Mouse (Mus musculus): Measurements from ENCODE around the gene Zfp106.

Zfp106 gene

DNA sequence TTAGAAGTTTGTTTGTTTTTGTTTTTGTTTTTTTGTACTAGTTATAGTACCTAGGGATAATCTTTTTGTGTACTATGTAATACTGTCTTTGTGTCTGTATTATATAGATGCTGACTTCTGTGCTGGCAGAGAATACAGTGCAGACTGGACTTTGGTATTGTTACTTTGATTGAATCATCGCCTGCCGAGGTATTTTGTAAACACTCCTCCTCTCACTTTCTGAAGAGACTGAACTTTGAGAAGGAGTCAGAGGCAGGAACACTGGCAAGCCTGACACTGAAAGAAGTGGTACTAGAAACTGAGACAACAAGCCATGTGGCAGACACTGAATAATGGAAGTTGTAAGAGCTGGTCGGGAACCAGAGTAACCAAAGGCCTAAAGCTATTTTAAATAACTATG, 6.8 kb downstream of the Zfp106 start:
- DNase-seq (ENCODE audit: low read depth, low spot score), result no peak

DNA sequence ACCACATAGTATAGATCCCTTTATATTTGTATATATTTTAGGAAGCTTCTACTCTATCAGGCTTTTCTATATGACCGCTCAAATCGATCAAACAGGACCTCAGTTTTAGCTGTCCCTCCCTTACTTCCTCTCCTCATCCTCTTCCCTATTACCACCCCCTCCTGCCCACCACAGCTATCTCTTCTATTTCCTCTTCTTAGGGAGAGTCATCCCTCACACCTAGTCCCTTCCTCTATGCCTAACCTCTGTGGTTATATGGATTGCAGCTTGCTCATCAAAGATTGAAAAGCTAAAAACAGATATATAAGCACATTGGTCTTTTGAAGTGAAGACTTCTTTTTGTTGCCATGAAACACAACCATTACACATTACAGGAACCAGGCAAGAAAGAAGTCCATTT, 18.9 kb downstream of the Zfp106 start:
- no peak for DNase-seq (ENCODE audit: low read depth, low spot score)

DNA sequence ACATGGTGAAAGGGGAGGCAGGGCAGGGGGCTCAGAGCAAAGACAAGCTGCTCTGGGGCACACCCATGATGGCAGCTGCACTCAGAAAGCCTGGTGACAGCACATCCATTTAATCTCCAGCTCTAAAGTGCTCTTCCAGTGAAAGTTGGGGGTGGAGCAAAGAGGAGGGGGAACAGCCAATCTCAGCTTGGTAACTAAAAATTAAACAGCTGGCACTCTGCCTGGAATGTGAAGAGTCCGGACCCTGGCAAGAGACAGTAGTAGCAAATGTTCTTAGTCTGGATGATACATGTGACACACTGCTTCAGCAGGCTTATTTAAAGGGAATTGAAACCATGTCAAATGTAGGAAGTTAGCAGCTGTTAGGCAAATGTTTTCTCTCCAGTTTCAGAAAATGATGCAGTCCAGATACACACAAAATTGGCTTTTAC, 23.9 kb downstream of the Zfp106 start:
- peak; percentile 55 for DNase-seq (ENCODE audit: low read depth, low spot score)

DNA sequence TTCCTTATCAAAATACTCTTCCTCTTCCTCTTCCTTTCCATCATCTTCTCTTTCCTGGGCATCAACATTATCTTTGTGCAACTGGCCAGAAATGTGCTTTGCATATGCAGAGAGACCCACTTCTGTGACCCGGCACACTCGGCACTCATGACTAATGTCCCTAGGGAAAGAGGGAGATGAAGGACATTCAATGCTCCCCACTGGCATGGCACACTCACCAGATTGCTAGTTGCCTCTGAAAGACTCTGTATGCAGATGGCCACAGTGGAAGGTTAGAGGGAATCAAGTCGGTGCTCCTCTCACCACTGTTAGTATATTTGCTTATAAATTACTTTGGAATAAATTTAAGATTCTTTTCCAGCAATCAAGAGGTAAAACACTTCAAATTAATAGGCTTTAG, 24.3 kb downstream of the Zfp106 start:
- DNase-seq (ENCODE audit: low read depth, low spot score), result no peak

DNA sequence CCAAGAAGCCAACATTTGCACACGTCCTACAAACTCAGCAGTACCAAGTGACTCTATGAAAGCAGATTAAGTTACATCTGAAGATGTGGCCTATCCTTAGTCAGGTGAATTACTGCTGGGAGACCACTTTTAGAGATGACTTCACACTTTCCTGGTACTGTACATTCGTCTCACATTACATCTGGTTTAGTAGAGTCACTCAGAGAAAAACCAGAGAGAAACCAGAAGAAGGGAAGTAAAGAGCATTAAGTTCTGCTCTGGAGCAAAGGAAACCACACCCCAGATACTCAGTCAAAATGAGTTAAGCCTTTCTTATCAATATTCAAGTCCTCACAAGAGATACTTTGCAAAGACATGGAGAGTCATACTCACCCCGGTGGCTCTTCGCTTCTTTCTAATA, 32.4 kb downstream of the Zfp106 start:
- no peak for DNase-seq (ENCODE audit: low read depth, low spot score)

DNA sequence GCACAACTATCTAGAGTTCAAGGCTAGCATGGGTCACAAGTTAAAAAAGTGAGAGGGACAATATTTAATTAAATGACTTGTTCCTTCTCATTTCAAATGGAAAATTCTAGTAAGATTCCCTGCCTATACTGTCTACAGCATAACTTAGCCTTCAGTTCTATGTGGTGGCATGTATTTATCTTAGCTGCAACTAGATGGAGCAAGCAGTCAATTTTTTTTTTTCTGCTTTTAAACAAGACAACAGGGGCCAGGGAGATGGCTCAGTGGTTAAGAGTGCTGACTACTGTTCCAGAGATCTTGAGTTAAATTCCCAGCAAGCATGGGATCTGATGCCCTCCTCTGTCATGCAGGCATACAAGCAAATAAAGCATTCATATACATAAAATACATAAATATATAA, 34.1 kb downstream of the Zfp106 start:
- no peak for DNase-seq (ENCODE audit: low read depth, low spot score)

DNA sequence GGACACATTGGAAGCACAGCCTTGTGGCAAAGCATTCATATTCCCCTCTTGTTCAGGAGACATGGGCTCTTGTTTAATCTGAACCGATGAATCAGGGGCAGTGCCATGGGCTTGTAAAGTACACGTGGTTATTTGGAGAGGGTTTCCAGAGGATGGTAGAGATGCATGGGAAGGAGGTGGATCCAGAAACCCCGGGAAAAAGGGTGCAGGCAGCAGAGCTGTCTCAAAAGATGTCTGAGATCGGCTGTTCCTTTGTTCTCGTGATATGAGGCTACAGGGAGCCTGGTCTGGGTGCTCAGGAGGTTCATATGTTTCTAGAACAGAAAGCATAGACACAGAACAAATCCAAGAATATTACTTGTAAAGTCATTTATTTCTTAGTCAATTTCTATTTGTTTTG, 36.9 kb downstream of the Zfp106 start:
- no peak for DNase-seq (ENCODE audit: low read depth, low spot score)

DNA sequence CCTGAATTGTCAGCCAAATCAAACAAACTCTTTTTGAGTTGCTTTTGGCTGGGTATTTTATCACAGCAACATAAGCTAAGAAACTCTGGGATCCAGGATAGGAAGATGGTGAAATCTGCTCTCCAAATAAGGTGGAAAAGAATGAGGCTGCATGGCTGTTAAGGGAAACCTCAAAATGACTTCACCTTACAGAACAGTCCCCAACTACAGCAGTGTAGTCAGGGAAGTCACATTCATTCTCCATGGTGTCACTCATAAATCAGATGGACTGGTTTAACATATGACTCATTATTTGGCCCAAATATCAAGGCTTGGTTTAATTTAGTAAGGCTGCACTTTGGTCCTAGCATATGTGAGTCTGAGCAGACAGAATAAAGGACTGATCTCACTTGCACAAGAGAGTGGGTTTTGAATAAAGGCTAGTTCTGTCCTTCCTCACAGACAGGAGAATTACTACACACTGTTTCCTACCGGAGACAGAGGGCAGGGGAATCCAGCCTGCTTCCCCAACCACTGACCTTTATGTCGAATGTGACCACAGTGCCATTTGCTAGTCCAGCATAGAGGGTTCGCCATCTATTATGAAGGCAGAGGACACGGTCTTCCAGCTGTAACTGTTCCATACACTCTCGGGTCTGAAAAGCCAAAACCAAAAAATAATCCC, 45.0 kb downstream of the Zfp106 start:
- no peak for DNase-seq (ENCODE audit: low read depth, low spot score)

DNA sequence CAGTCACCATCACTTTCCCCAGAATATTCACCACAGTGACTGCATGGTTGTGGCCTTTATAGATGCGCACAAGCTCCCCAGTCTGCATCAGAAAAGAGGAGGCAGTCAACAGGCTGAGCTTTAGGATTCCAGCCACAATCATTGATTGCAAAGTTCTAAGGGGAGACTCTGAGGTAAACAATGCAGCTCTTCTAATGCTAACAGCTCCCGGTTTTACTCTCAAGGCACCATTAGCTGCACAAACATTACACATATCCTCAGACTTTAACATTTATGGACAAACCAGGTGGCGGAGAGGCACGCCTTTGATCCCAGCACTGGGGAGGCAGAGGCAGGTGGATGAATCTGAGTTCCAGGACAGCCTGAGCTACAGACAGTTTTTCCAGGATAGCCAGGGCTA, 49.5 kb downstream of the Zfp106 start:
- no peak for DNase-seq (ENCODE audit: low read depth, low spot score)

DNA sequence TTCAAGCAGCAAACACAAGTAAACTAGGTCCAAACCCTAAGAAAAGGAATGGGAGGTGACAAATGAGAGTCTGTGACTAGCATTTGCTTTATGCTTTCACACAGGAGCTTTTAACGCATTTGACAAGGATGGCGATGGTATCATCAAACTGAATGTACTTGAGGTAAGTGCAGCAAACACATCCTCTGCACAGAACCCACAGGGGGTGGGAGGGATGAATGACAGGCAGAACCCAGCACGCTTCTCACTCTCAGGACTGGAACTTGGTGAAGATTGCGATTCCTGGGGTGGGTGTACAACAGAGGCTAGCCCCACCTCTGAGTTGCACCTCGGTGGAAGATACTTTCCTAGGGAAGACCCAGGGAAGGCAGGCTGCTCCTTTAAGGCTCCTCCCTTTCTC, 59.7 kb downstream of the Zfp106 start:
- DNase-seq (ENCODE audit: low read depth, low spot score), result no peak

DNA sequence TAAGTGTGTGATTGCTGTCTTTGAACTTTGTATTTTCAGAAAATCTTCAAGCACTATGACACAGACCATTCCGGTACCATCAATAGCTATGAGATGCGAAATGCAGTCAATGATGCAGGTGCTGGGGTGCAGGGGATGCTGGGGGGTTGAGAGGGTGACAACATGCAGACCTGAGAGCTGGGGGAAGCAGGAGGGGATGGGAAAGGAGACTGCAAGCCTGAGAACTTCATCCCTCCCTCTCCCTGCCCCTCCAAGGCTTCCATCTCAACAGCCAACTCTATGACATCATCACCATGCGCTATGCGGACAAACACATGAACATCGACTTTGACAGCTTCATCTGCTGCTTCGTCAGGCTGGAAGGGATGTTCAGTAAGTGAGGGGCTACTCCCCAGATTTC, 60.5 kb downstream of the Zfp106 start:
- no peak for DNase-seq (ENCODE audit: low read depth, low spot score)

DNA sequence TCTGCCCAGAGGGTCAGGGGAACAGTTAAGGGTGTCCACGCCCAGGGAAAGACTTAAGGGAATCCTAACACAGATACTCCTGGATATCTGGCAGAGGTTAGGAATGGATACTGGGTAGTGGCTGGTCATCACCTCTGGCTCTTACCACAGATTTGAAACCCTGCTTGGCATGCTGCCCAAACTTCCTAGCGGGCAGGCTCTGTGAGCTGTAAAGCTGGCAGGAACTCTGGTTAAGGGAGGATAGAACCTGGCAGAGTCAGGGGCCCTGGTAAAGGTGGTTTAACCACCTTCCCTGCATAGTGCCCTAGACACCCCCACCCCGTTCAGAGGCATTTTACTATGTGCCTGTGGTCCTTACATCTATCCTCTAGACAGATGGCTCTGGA, 61.0 kb downstream of the Zfp106 start:
- no peak for DNase-seq (ENCODE audit: low read depth, low spot score)

DNA sequence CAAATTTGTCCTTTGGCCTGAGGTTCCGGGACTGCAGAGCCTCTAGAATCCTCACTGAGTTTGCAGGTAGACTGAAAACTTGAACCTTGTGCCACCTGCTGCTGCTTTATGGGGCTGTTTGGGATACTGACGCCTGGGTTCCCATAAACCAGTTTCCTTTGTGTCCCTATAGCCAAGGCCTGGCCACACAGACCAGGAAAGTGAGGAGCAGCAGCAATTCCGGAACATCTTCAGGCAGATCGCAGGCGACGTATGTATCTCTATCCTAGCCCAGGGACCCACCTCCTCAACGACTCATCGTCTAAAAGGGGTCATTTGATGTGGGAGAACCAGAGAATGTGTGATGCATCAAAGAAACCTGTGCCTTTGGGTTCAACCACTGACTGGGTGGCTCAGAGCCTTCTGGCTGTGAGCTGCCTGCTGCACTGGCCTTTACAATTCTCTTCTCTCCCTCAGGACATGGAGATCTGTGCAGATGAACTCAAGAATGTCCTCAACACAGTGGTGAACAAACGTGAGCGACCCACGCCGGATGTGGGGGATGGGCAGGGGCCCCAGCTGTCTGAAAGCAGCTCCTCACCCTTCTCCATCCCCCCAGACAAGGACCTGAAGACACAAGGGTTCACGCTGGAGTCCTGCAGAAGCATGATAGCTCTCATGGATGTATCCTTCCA, 61.6 kb downstream of the Zfp106 start:
- DNase-seq (ENCODE audit: low read depth, low spot score), result no peak

DNA sequence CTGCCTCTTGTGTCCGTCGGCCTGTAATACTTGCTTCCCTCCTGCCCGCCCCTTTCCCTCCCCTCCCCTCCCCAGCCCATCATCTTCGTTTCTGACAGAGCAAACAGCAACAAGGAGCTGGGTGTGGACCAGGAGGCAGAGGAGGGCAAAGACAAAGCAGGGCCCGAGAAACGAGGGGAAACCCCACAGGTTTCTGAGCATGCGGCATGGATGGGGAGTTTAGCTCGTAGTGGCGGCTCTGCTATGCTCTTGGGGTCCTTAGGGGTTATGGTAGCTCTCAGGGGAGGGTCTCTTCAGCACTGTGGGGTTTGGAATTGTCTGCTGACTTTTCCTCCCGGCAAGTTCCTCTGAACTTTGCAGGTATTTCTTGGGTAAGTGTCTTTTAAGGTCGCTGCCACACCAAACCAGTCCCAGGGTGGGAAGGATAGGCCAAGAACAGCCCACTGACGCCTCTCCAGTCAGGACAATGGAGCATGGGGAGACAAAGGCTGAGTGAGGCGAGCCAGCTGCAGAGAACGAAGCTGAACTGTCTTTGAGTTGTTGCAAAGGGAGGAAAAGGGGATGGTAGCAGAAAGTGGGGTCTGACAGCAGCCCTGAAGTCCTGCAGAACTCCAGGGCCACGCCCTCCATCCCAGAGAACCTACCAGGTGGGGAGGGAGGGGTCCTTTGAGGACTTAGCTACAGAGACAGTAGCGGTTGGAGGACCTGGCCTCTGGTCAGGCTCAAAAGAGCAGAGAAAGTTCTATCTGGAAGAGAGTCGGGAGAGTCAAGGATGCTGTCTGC, 62.3 kb downstream of the Zfp106 start:
- no peak for DNase-seq (ENCODE audit: low read depth, low spot score)

DNA sequence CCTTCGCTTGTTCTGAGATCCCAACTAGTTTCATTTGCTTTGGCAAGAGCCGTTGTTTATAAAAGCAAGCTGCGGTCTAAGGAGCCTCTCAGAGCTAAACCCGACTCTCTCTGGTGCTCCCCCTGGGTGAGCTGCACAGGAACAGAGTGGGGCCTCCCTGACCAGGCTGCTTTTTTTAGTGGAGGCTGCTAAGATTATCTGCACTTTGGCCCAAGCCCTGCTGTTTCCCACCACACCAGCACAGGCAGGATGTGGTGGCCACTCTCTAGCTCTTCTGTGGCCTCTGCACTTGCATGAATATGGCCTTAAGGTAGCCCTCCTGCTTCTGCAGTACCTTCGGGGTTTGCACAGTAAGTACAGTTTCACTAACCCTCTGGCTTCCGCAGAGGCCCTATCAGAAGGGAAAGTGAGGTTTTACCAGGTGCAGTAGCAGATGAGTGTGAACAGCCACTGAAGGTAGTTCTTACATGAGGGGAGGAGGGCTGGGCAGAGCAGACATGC, 63.6 kb downstream of the Zfp106 start:
- DNase-seq (ENCODE audit: low read depth, low spot score), result no peak

DNA sequence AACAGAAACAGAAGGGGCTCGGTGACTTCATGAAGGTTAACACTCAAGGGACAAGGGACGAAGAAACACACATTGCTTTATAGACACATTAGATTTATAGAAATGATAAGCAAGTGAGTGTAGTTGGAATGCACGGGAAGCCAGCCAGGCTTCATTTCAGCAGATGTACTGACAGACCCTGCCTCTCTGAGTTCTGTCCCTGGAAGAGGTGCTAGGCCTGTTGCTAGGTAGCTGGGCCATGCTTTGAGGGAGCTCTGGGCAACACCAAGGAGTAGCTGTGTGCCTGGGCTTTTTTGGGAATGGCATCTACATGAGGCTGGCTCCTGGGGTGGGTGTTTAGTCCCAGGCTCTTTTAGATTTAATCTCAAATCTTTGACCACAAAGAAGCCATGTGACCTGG, 67.1 kb downstream of the Zfp106 start:
- no peak for DNase-seq (ENCODE audit: low read depth, low spot score)

DNA sequence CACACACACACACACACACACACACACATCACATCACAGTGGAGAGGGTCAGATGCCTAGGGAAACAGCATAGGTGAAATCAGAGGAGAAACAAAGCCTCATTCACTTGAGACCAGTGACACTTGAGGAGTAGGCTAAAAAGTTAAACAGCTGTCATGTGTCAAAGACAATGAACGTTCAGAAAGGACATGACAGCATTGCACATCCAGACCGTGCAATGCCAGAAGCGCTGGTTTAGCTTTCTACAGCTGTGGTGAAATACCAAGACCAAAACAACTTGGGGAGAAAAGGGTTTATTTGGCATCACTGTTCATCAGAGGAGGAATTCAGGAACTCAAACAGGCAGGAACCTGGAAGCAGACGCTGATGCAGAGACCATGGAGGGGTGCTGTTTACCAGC, 70.4 kb downstream of the Zfp106 start:
- DNase-seq (ENCODE audit: low read depth, low spot score), result no peak

DNA sequence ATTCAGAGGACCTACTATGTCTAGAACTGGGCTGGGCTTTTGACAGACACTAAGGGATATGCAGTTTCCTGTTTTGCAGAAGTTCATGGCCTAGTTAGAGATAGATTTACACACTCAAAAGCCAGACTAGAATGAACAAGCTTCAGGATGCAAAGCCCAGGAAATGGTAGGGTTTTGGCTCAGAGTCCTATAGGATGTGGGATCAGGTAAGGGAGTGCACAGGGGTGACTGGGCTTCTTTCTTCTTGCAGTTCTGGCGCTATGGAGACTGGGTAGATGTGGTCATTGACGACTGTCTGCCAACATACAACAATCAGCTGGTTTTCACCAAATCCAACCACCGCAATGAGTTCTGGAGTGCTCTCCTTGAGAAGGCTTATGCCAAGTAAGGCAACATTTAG, 79.4 kb downstream of the Zfp106 start:
- DNase-seq (ENCODE audit: low read depth, low spot score), result no peak

DNA sequence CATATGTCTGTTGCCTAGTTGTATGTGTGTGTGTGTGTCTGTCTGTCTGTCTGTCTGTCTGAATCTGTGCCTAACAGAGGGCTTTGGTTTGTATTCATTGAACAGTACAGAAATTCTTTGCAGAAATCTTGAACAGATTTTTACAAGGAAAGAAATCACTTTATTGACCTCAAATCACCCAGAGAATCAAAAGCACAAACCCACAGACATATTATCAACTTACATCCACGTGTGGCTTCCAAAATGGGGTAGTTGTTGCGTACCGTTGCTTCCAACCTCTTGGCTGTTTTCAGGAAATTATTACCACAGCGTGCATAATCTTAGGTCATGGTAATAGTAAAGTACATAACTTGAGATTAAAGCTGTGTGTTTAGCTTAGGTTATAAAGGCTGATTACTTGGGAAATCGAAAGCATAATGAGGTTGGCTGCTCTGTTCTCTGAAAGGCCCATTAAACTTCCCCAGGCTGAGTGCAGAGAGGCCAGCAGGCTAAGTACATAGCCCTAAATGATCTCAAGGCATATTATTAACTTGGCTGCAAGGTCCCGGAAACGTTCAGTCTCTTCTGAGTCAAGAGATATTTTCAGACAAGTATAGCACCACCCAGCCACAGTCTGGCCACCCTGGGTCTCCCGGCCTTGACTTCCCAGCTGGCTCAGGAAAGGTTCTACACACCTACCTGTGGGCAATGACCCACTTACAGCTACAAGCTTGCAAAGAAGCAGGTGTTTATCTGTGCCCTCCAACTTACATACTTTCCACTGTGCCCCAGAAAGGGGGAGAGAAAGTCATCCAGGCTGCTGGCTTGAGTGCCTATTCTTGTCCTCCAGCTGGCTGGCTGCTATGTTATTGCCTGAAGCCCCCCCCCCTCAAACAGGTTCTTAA, 80.9 kb downstream of the Zfp106 start:
- no peak for DNase-seq (ENCODE audit: low read depth, low spot score)

DNA sequence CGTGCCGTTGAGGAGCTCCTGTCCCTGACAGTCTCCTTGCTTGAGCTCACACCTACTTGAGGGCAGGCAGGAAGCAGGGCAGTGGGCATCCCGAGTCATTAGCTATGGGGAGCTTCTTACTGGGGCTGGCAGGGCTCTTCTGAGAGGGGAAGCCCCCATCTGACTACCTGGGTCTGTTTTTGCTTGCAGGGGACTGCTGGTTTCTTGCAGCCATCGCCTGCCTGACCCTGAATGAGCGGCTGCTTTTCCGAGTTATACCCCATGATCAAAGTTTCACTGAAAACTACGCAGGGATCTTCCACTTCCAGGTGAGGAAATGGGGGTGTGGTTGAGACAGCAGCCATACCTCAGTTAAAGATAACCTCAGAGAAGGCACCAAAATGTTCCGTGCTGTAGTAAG, 81.7 kb downstream of the Zfp106 start:
- no peak for DNase-seq (ENCODE audit: low read depth, low spot score)

DNA sequence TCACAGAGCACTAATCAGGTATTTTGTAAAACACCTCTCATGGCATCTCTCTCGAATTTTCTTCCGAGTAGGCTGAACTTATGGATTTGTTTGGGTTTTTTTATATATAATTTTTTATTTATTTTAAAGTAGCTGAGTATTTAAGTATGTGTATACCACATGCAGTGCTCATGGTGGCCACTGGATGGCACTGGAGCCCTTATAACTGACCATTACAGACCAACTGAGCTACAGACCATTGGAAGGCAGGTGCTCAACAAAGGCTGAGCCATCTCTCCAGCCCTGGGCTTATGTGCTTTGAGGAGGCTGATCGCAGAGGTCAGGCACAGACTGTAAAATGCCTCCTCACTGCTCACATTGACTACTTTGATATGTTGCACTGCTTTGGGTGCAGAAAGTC, 85.0 kb downstream of the Zfp106 start:
- peak; percentile 83 for DNase-seq (ENCODE audit: low read depth, low spot score)

All from mesoderm, embryonic 11.5 days (tissue).